Mouse (Mus musculus) gonadal fat pad, adult 2 months (tissue): ENCODE data around the gene Sync. TPM values are rescaled to one million over a fixed set of nuclear protein-coding genes. Genes with fewer than 3 reads are reported as not detected.

ENCODE experiments used
- DNase-seq: peaks from one replicate; pipeline ENCODE4 v3.0.0-alpha.2; 2012; ENCODE audit warnings: low read depth
- polyA plus RNA-seq: library from polyadenylated mRNA; depleted of rRNA; stranded (reverse); fragments of >200 nt; gene quantifications from 2 replicates; pipeline ENCODE4 v1.2.3, GENCODE M21; 2012

The Sync gene
- polyA plus RNA-seq, 1 experiment: 1.4 TPM

GRCm38 (mm10) chr4:129261196-129261595 lies 26.2 kb upstream of the Sync start, which contains the start of gene C77080:
C77080 (minus strand) TSS chr4:129261404.
- DNase-seq: no peak

GRCm38 (mm10) chr4:129263225-129264021 lies 24.0 kb upstream of the Sync start:
- no peak for DNase-seq

- DNase-seq: no peak
Observed at GRCm38 (mm10) chr4:129266191-129266590, 21.2 kb upstream of the Sync start.

GRCm38 (mm10) chr4:129266821-129267220 lies 20.6 kb upstream of the Sync start:
- no peak for DNase-seq

- DNase-seq: no peak
Observed at GRCm38 (mm10) chr4:129268698-129269097, 18.7 kb upstream of the Sync start.

GRCm38 (mm10) chr4:129271991-129272755 lies 15.2 kb upstream of the Sync start:
- peak; percentile 91 for DNase-seq

GRCm38 (mm10) chr4:129272756-129273046 lies 14.7 kb upstream of the Sync start:
- no peak for DNase-seq

GRCm38 (mm10) chr4:129276453-129276865 lies 11.0 kb upstream of the Sync start:
- no peak for DNase-seq

GRCm38 (mm10) chr4:129282786-129283185 lies 4.6 kb upstream of the Sync start:
- no peak for DNase-seq

GRCm38 (mm10) chr4:129283226-129283625 lies 4.2 kb upstream of the Sync start:
- DNase-seq: no peak

GRCm38 (mm10) chr4:129284685-129285084 lies 2.7 kb upstream of the Sync start:
- DNase-seq: no peak

GRCm38 (mm10) chr4:129286001-129286682 lies 1.3 kb upstream of the Sync start:
- no peak for DNase-seq

- no peak for DNase-seq
Observed at GRCm38 (mm10) chr4:129286683-129287471, 540 bp upstream of the Sync start.

GRCm38 (mm10) chr4:129288067-129288466 lies 650 bp downstream of the Sync start:
- DNase-seq: no peak

GRCm38 (mm10) chr4:129289671-129290070 lies 2.3 kb downstream of the Sync start:
- DNase-seq: no peak

GRCm38 (mm10) chr4:129292831-129293230 lies 5.4 kb downstream of the Sync start:
- no peak for DNase-seq

GRCm38 (mm10) chr4:129293702-129294101 lies 6.3 kb downstream of the Sync start:
- no peak for DNase-seq

- DNase-seq: no peak
Observed at GRCm38 (mm10) chr4:129295188-129295587, 7.8 kb downstream of the Sync start.

- no peak for DNase-seq
Observed at GRCm38 (mm10) chr4:129296066-129296465, 8.6 kb downstream of the Sync start.

GRCm38 (mm10) chr4:129297724-129298123 lies 10.3 kb downstream of the Sync start:
- no peak for DNase-seq

GRCm38 (mm10) chr4:129299121-129299520 lies 11.7 kb downstream of the Sync start:
- DNase-seq: no peak

- no peak for DNase-seq
Observed at GRCm38 (mm10) chr4:129303401-129303800, 16.0 kb downstream of the Sync start.
